Mouse (Mus musculus): ENCODE results near the gene Tmem59.

- TF ChIP-seq CHD1 (IDR thresholded peaks at IDR 0.05; ENCODE audit: low read depth, low read length) (no peak), ZKSCAN1 (IDR thresholded peaks at IDR 0.05; ENCODE audit: low read depth, low read length) (no peak), SMC3 (IDR thresholded peaks at IDR 0.05; ENCODE audit: low read depth, low read length) (no peak), RAD21 (IDR thresholded peaks at IDR 0.05; ENCODE audit: low read depth, low read length) (no peak), POLR2A (IDR thresholded peaks at IDR 0.05; ENCODE audit: control insufficient read depth in 1 of 2, insufficient read depth in 1 of 2, low read depth in 1 of 2, low read length in 2 of 2, poor library complexity in 1 of 2) (no peak), NELFE (IDR thresholded peaks at IDR 0.05; ENCODE audit: low read depth, low read length) (no peak), ZNF384 (IDR thresholded peaks at IDR 0.05; ENCODE audit: low read depth, low read length) (no peak), UBTF (IDR thresholded peaks at IDR 0.05; ENCODE audit: borderline replicate concordance, insufficient read depth, low read depth, low read length) (no peak), MEF2A (IDR thresholded peaks at IDR 0.05; ENCODE audit: extremely low read depth, insufficient replicate concordance, low read depth, low read length, poor library complexity, severe bottlenecking) (no peak), KAT2A (conservative IDR thresholded peaks at IDR 0.05; ENCODE audit: low read depth, low read length) (no peak), MYC (IDR thresholded peaks at IDR 0.05; ENCODE audit: low read depth, low read length) (no peak), HCFC1 (IDR thresholded peaks at IDR 0.05; ENCODE audit: low read depth, low read length) (no peak), GATA1 (IDR thresholded peaks at IDR 0.05; ENCODE audit: low read depth, low read length) (no peak)
These were observed 30.7 kb downstream of the Tmem59 start, which contains the start of gene Ldlrad1 for GRCm38 (mm10) chr4:107208880-107209279.

Data from MEL (cell line).